Mouse (Mus musculus): ENCODE measurements around the gene Wnt3a.

GRCm38 (mm10) chr11:59284146-59284545, 6.4 kb downstream of the Wnt3a start:
- TF ChIP-seq CTCF (conservative IDR thresholded peaks at IDR 0.05; ENCODE audit: insufficient read depth, insufficient read length, low read depth, low read length) (no peak), POLR2A (IDR thresholded peaks at IDR 0.05; ENCODE audit: low read depth, low read length) (no peak)
